Mouse (Mus musculus) c-Kit-positive CD71-positive TER-119-negative erythroid progenitor cells, embryonic 14.5 days (primary cell): ENCODE measurements around the gene Col20a1.

Source experiments
- DNase-seq: peaks from one replicate; pipeline ENCODE4 v3.0.0-alpha.2; 2013; ENCODE audit warnings: low read depth

The Col20a1 gene

GRCm38 (mm10) chr2:180986449-180986848, at the start of gene Col20a1:
Gene Col20a1 (plus strand): TSS chr2:180986535.
- DNase-seq: no peak

DNA sequence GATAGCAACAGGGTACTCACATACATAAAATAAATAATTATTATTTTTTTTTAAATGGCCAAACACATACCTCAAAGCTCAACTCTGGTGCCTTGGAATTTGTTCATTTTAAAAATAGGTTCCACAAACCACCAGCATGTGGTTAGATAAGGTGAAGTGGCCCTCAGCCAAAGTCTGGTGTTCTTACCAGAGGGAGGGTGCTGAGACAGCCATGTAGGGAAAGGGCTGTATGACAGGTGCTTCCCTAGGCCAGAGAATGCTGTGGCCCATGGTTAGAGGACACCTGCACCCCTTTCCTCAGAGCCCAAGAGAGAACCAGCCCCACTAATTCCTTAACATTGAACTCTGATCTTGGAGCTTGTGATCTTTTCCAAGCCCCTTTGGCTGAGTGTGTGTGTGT, 46.1 kb upstream of the Col20a1 start:
- DNase-seq: no peak

DNA sequence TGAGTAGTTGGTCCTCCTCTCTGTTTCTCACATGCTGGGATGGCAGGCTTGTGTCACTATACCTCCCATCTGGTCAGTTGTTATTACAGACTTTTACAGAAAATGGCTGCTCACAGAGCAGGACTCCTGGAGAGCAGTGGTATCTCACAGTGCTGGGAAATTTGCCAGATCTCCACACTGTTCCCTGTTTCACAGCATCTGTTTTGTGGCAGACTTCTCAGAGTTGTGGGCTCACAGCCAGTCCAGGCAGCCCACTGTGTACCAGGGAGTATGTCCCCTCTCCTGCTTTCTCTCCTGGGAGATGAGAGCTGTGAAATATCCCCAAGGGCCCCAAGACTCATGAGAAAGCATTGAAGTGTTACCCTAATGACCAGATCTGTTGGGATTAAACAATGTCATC, 44.5 kb upstream of the Col20a1 start:
- DNase-seq: no peak

- no peak for DNase-seq
Measured at GRCm38 (mm10) chr2:180949947-180950346, 36.4 kb upstream of the Col20a1 start.

GRCm38 (mm10) chr2:180952731-180953171, 33.6 kb upstream of the Col20a1 start:
- DNase-seq: no peak

DNA sequence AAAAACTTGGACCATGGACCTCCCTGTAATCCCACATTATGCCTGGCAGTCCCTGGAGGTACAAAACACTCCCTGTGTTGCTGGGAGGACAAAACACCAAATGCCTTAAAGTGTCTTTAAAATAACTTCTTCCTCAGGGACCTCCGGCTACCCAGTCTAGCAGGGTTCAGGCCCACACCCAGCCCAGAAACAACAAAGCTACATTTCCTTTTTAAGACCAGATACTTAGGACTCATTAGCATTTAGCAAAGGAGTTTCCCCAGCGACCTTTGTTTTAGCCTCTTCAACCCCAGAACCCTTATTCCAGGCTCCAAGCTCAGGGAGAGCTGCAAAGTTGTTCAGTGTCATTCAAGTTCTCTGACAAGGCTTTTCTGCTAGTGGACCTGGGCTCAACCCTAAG, 32.7 kb upstream of the Col20a1 start:
- DNase-seq: no peak

- no peak for DNase-seq
Measured at GRCm38 (mm10) chr2:180954061-180955047, 32.0 kb upstream of the Col20a1 start, which contains the start of gene Nkain4. Gene Nkain4 (minus strand): TSS chr2:180954699.

DNA sequence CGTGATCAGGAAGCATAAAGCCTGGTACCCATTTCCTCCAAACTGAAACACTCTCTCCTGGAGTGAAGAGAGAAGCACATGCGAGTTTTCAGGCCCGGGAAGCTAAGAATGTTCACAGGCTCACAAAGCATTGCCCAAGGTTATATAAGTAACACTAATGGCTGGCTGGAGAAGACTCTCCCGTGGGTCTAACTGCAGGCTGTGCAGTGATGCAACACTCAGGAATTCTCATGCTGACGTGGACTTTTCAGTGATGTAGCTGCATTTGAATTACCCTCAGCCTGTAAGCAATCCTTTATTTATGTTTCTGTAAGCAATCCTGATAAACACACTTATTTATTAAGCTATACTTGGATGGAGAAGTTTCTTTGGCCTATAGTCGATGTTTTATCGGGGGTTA, 26.7 kb upstream of the Col20a1 start:
- no peak for DNase-seq

GRCm38 (mm10) chr2:180960187-180960586, 26.1 kb upstream of the Col20a1 start:
- no peak for DNase-seq

DNA sequence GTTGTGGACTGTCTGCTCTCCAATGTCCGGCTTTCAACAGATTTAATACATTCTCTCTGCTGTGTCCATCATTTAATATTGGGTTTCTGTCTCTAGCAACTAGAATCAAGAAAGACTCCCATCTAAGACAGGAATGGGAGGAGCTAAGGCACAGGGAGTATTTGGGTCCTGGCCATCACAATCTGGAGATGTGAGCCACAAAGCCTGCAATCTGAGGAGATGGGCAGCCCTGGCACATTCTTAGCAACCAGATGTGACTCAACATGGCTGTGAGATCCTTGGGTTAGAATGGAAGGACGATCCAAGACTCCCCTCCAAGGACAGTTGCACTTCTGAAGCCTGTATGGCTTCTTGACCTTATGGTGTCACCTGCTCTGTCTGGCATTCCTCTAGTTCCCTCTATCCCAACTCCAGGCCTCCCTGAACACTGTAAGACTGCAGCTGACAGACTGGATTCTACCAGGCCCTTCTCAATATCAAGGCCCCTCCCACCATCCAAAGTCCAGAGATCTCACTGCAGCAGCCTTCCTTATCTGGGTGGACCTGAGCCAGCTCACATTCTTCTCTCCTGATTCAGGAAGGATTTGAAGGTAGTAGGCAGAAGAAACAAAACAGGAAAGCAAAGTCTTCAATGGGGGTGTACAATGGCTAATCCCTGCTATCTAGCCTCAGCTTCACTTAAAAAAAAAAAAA, 23.6 kb upstream of the Col20a1 start:
- DNase-seq: no peak

- DNase-seq: peak; percentile 71
Measured at GRCm38 (mm10) chr2:180963956-180964355, 22.4 kb upstream of the Col20a1 start.

GRCm38 (mm10) chr2:180966092-180966882, 20.0 kb upstream of the Col20a1 start:
- DNase-seq: peak; percentile 40

GRCm38 (mm10) chr2:180967010-180967763, 19.1 kb upstream of the Col20a1 start, which contains the start of gene Arfgap1:
Gene Arfgap1 (plus strand): TSS chr2:180967225.
- peak; percentile 75 for DNase-seq

GRCm38 (mm10) chr2:180981133-180981532, 5.2 kb upstream of the Col20a1 start:
- DNase-seq: no peak

DNA sequence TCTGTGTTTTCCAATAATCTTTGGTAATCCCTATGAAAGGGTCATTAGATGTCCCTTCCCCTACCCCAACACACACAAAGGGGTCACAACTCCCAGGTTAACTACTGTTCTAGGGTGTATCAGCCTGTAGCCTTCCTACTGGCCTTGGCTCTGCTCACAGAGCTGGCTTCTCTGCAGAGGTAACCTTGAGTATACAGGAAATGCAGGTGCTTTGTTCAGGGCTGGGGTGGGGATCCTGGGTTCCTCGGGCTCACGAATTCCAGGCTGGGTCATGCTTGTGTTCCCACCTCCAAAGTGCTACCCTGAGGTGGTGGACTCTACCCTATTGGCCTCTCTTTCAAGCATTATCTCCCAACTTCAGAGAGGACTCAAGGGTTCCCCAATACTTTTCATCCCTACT, 700 bp upstream of the Col20a1 start:
- DNase-seq: no peak

GRCm38 (mm10) chr2:180987001-180987400, 666 bp downstream of the Col20a1 start:
- no peak for DNase-seq

DNA sequence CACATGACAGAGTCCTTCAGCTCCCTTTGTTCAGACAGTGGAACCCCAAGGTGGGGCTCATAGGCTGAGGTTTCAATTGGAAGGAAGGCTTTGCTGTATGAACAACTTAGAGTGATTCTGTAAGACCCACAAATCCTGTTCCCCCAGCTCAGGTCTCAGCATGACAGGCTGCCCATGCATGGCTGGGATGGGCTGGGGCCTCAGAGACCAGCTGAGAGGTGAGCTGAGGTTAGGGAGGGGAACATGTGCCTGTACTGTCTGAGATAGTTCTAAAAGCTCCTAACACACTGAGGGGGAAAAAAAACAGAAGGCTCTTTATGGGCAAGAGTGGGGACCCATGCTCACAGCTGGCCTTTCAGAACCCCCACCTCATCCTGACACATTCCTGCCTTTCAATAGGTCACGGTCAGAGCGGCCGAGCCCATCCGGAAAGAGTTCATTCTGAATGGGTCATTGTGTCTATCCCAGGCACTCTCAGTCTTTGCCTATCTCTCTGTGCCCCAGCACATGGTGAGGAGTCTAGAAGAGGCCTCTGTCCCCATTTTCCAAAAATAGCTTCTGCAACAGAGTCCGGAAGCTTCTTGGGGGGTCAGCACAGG, 1.2 kb downstream of the Col20a1 start:
- DNase-seq: no peak

GRCm38 (mm10) chr2:180988347-180988913, 2.1 kb downstream of the Col20a1 start:
- DNase-seq: no peak

GRCm38 (mm10) chr2:180988948-180989347, 2.6 kb downstream of the Col20a1 start:
- DNase-seq: no peak

DNA sequence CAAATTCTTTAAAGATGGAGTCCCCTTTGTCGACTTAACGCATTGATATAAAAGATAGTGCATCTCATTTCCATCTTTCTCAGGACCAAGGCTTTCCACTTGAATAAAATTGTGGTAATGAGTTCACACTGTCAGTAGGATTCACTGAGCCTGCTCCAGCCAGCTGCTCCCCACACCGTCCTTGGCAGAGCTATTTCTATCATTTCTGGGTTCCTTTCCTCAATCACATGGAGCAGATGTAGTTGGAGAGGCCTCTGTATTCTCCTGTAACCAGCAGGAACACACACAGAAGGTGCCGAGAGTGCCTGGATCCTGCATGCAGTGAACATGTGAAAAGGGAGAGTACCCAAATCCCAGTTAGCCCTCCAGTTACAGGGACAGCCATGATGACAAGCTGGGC, 4.0 kb downstream of the Col20a1 start:
- DNase-seq: no peak

GRCm38 (mm10) chr2:180994360-180994759, 8.0 kb downstream of the Col20a1 start:
- DNase-seq: no peak
